Mouse (Mus musculus): ENCODE measurements around the gene Poc1a. TPM values are rescaled to one million over a fixed set of nuclear protein-coding genes. Genes with fewer than 3 reads are reported as not detected.

Poc1a gene
- polyA plus RNA-seq, 1 experiment from 2014 or later = 25.2 TPM

GRCm38 (mm10) chr9:106258412-106258811 is 22.4 kb upstream of the Poc1a start:
- Histone ChIP-seq H3K36me3 (ENCODE audit: control insufficient read depth, insufficient read depth, low read length) (no peaks in the 10 kb centered on the region), H3K9ac (replicated peaks; ENCODE audit: low read depth, low read length) (no peak overlapping the region), H3K9me3 (ENCODE audit: control insufficient read depth, low read depth, low read length) (no peaks in the 10 kb centered on the region), H3K27ac (ENCODE audit: low read length) (no peak overlapping the region), H3K4me1 (ENCODE audit: control insufficient read depth, insufficient read depth, low read length) (no peaks in the 10 kb centered on the region), H3K4me3 (ENCODE audit: low read depth, low read length) (no peak overlapping the region), H3K4me2 (replicated peaks; ENCODE audit: low read depth, low read length) (no peak overlapping the region), H3K27me3 (ENCODE audit: control insufficient read depth, insufficient read depth, low read length) (no peaks in the 10 kb centered on the region)
- WGBS = 84% methylated on average over 4 of the region's 4 CpGs
- ATAC-seq (ENCODE audit: insufficient number of reproducible peaks, insufficient read depth, low FRiP score, low read depth) = no peak

DNA sequence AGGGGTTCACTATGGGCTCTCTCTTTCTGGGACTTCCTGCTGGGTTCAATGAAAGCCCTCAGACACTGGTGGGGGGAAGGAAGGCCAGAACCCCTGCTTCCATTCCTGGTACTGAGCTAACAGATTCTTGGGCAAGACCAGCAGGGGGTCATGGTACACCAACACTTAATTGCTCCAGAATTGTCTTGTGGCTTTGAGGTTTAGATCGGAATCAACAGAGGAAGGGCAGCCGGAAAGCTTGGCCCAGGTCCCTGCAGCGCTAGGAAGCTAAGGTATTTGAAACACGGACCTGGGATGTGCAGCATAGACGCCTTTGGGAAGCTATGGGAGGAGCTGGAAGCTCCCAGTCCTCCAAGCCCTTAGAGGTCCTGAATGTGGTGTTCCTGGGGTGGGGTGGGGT is 21.9 kb upstream of the Poc1a start:
- Histone ChIP-seq H3K4me1 (ENCODE audit: control insufficient read depth, insufficient read depth, low read length) (no peaks in the 10 kb centered on the region), H3K36me3 (ENCODE audit: control insufficient read depth, insufficient read depth, low read length) (no peaks in the 10 kb centered on the region), H3K4me2 (replicated peaks; ENCODE audit: low read depth, low read length) (no peak overlapping the region), H3K27me3 (ENCODE audit: control insufficient read depth, insufficient read depth, low read length) (no peaks in the 10 kb centered on the region), H3K4me3 (ENCODE audit: low read depth, low read length) (no peak overlapping the region), H3K9ac (replicated peaks; ENCODE audit: low read depth, low read length) (no peak overlapping the region), H3K27ac (ENCODE audit: low read length) (no peak overlapping the region), H3K9me3 (ENCODE audit: control insufficient read depth, low read depth, low read length) (no peaks in the 10 kb centered on the region)
- ATAC-seq (ENCODE audit: insufficient number of reproducible peaks, insufficient read depth, low FRiP score, low read depth) = no peak
- 75% methylated on average over 5 of the region's 5 CpGs for WGBS

DNA sequence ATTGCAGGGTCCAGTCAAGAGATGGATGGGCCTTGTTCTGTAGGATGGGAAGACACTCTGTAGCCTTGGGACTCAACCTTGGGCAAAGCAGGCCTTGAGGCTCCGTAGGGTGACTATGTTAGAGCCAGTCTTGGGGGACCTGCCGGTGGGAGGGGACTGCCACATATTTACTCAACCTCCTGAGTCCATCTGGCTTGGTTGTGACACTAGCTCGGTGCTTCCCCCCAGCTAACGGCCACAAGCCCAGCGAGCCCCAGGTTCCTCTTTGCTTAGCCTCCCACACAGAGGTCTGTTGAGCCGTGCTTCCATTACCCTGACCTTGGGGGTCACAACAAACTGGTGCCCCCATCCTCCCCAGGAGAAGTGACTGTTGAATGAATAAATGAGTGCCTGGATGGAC is 19.8 kb upstream of the Poc1a start:
- H3K36me3 ChIP-seq (ENCODE audit: control insufficient read depth, insufficient read depth, low read length) = no peaks in the 10 kb centered on the region
- no peak overlapping the region for H3K9ac ChIP-seq (replicated peaks; ENCODE audit: low read depth, low read length)
- H3K4me3 ChIP-seq (ENCODE audit: low read depth, low read length) = no peak overlapping the region
- ATAC-seq (ENCODE audit: insufficient number of reproducible peaks, insufficient read depth, low FRiP score, low read depth) = no peak
- H3K4me1 ChIP-seq (ENCODE audit: control insufficient read depth, insufficient read depth, low read length) = no peaks in the 10 kb centered on the region
- H3K27me3 ChIP-seq (ENCODE audit: control insufficient read depth, insufficient read depth, low read length) = no peaks in the 10 kb centered on the region
- 80% methylated on average over 6 of the region's 6 CpGs for WGBS
- H3K4me2 ChIP-seq (replicated peaks; ENCODE audit: low read depth, low read length) = no peak overlapping the region
- H3K27ac ChIP-seq (ENCODE audit: low read length) = no peak overlapping the region
- no peaks in the 10 kb centered on the region for H3K9me3 ChIP-seq (ENCODE audit: control insufficient read depth, low read depth, low read length)

GRCm38 (mm10) chr9:106261491-106261890 is 19.4 kb upstream of the Poc1a start:
- Histone ChIP-seq H3K27ac (ENCODE audit: low read length) (no peak overlapping the region), H3K9ac (replicated peaks; ENCODE audit: low read depth, low read length) (no peak overlapping the region), H3K27me3 (ENCODE audit: control insufficient read depth, insufficient read depth, low read length) (no peaks in the 10 kb centered on the region), H3K4me3 (ENCODE audit: low read depth, low read length) (no peak overlapping the region), H3K9me3 (ENCODE audit: control insufficient read depth, low read depth, low read length) (no peaks in the 10 kb centered on the region), H3K36me3 (ENCODE audit: control insufficient read depth, insufficient read depth, low read length) (no peaks in the 10 kb centered on the region), H3K4me2 (replicated peaks; ENCODE audit: low read depth, low read length) (no peak overlapping the region), H3K4me1 (ENCODE audit: control insufficient read depth, insufficient read depth, low read length) (no peaks in the 10 kb centered on the region)
- WGBS = 78% methylated on average over 3 of the region's 3 CpGs
- no peak for ATAC-seq (ENCODE audit: insufficient number of reproducible peaks, insufficient read depth, low FRiP score, low read depth)

- ATAC-seq (ENCODE audit: insufficient number of reproducible peaks, insufficient read depth, low FRiP score, low read depth) = no peak
- H3K27me3 ChIP-seq (ENCODE audit: control insufficient read depth, insufficient read depth, low read length) = no peaks in the 10 kb centered on the region
- no peak overlapping the region for H3K9ac ChIP-seq (replicated peaks; ENCODE audit: low read depth, low read length)
- H3K4me1 ChIP-seq (ENCODE audit: control insufficient read depth, insufficient read depth, low read length) = no peaks in the 10 kb centered on the region
- no peaks in the 10 kb centered on the region for H3K36me3 ChIP-seq (ENCODE audit: control insufficient read depth, insufficient read depth, low read length)
- H3K4me3 ChIP-seq (ENCODE audit: low read depth, low read length) = no peak overlapping the region
- no peak overlapping the region for H3K27ac ChIP-seq (ENCODE audit: low read length)
- no peaks in the 10 kb centered on the region for H3K9me3 ChIP-seq (ENCODE audit: control insufficient read depth, low read depth, low read length)
- H3K4me2 ChIP-seq (replicated peaks; ENCODE audit: low read depth, low read length) = no peak overlapping the region
- 86% methylated on average over 3 of the region's 3 CpGs for WGBS
These were observed 18.8 kb upstream of the Poc1a start for GRCm38 (mm10) chr9:106262075-106262474.

- Histone ChIP-seq H3K4me1 (ENCODE audit: control insufficient read depth, insufficient read depth, low read length) (0 out of 2 replicates have a peak, but pooled peaks cover 4% of the 10 kb centered on the region), H3K9me3 (ENCODE audit: control insufficient read depth, low read depth, low read length) (no peaks in the 10 kb centered on the region), H3K27ac (ENCODE audit: low read length) (no peak overlapping the region), H3K4me2 (replicated peaks; ENCODE audit: low read depth, low read length) (no peak overlapping the region), H3K9ac (replicated peaks; ENCODE audit: low read depth, low read length) (no peak overlapping the region), H3K27me3 (ENCODE audit: control insufficient read depth, insufficient read depth, low read length) (no peaks in the 10 kb centered on the region), H3K36me3 (ENCODE audit: control insufficient read depth, insufficient read depth, low read length) (no peaks in the 10 kb centered on the region), H3K4me3 (ENCODE audit: low read depth, low read length) (no peak overlapping the region)
- 70% methylated on average over 9 of the region's 9 CpGs for WGBS
- ATAC-seq (ENCODE audit: insufficient number of reproducible peaks, insufficient read depth, low FRiP score, low read depth) = no peak
These were observed 17.4 kb upstream of the Poc1a start for GRCm38 (mm10) chr9:106263381-106263924.

- 62% methylated on average over 12 of the region's 12 CpGs for WGBS
- no peak overlapping the region for H3K27ac ChIP-seq (ENCODE audit: low read length)
These were observed 15.3 kb upstream of the Poc1a start for GRCm38 (mm10) chr9:106265358-106266075.

DNA sequence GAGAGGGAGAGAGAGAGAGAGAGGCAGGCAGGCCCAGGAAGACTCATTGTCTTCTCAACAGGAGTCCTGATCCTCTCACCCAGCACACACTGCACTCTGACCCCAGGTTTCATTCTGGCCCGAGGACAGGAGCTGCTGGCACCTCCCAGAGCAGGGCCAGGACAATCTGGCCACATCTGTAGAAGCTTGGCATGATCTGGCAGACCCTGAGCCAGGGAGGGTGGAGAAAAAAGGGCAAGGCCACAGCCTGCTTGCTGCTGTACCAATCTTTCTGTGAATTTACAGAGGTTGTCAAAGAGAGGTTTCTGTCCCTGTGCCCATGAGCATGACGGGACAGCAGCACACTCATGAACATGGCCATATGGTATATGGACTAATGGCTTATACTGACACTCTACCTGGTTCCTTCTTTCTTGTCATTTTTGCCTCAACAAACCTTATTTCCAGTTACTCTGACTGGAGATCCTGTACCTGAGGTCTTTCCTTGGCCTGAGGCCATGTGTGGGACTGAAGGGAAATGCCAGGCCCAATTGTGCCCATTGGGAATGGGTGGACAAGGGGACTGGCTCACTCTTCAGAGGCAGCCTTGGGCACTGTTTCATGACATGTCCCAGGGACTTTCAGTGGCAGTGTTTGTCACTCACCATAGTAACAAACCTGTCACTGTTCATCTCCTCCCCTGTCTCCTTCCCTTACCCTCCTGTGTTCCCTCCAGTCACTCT is 13.8 kb upstream of the Poc1a start:
- Histone ChIP-seq H3K4me2 (replicated peaks; ENCODE audit: low read depth, low read length) (no peak overlapping the region), H3K9me3 (ENCODE audit: control insufficient read depth, low read depth, low read length) (no peaks in the 10 kb centered on the region), H3K27ac (ENCODE audit: low read length) (no peak overlapping the region), H3K4me1 (ENCODE audit: control insufficient read depth, insufficient read depth, low read length) (peaks cover 18% of the 10 kb centered on the region), H3K4me3 (ENCODE audit: low read depth, low read length) (no peak overlapping the region), H3K36me3 (ENCODE audit: control insufficient read depth, insufficient read depth, low read length) (no peaks in the 10 kb centered on the region), H3K27me3 (ENCODE audit: control insufficient read depth, insufficient read depth, low read length) (no peaks in the 10 kb centered on the region), H3K9ac (replicated peaks; ENCODE audit: low read depth, low read length) (no peak overlapping the region)
- no peak for ATAC-seq (ENCODE audit: insufficient number of reproducible peaks, insufficient read depth, low FRiP score, low read depth)
- 61% methylated on average over 2 of the region's 2 CpGs for WGBS

More at GRCm38 (mm10) chr9:106265358-106266075, 15.3 kb upstream of the Poc1a start:
- Histone ChIP-seq H3K4me3 (ENCODE audit: low read depth, low read length) (no peak overlapping the region), H3K4me2 (replicated peaks; ENCODE audit: low read depth, low read length) (no peak overlapping the region), H3K9me3 (ENCODE audit: control insufficient read depth, low read depth, low read length) (no peaks in the 10 kb centered on the region), H3K27me3 (ENCODE audit: control insufficient read depth, insufficient read depth, low read length) (no peaks in the 10 kb centered on the region), H3K4me1 (ENCODE audit: control insufficient read depth, insufficient read depth, low read length) (peaks cover 18% of the 10 kb centered on the region), H3K9ac (replicated peaks; ENCODE audit: low read depth, low read length) (no peak overlapping the region), H3K36me3 (ENCODE audit: control insufficient read depth, insufficient read depth, low read length) (no peaks in the 10 kb centered on the region)
- no peak for ATAC-seq (ENCODE audit: insufficient number of reproducible peaks, insufficient read depth, low FRiP score, low read depth)
